Mouse (Mus musculus) urinary bladder, adult 18-20 months (tissue): ENCODE measurements around the gene Ckap4.
"Not testable (repeated sequence)": the region's sequence is repeated elsewhere in the genome, so short reads cannot be mapped to it uniquely, and the experiment has no call there.

Source experiments
- DNase-seq, 2 experiments: peaks; one replicate each; pipeline ENCODE4 v3.0.0; 2022; ENCODE audit warnings: low spot score in 2 of 2, mixed read lengths in 2 of 2

The Ckap4 gene

DNA sequence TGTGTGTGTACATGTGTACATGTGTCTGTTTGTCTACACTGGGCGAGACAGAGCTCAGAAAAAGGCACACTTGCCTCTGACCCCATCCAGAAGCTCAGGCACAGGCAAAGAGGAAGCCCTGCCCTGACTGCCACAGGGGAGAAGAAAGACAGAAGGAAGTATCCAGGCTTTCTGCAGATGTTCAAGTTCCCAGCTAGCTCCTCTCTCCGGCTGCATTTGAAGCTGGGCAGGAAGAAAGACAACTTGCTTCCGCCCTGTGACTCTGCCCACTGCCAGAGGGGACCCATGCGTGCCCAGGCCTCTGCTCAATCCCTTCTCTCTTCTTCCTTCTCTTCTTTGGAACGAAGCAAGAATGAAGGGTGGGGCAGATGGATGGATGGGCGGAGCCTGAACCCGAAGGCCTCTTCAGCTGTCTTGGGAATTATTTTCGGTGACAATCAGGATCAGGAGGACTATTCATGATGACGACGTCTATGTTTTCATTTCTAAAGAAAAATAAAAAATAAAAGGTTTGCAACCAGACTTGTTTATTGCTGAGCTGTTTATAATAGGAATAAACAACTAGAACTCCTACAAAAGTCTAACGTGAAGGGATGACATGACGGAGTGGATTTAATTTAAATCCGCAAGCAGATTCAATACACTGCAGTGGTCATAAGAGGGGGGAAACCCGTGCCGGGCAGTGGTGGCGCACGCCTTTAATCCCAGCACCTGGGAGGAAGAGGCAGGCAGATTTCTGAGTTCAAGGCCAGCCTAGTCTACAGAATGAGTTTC lies 15.5 kb upstream of the Ckap4 start:
- no peak for DNase-seq

- no peak for DNase-seq
Measured at GRCm38 (mm10) chr10:84544841-84545610, 11.2 kb upstream of the Ckap4 start.

GRCm38 (mm10) chr10:84542802-84543658 lies 9.2 kb upstream of the Ckap4 start:
- no peak for DNase-seq

DNA sequence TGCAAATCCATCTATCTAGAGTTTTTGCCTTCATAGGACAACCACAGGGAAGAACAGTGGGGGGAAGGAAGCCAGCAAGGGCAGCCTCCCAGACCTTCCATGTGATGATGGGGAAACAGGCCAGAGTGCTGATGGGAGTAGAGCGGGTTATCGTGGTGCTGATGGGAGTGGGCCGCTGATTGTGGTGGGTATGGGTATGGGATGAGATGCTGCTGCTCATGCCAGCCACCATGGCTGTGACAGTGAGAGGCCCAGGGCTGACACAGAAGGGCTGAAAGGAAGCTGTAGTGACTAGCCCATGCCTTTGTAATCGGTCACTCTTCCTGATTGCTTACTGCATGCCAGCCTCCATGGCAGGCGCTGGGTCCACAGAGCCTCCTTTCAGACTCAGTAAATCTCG lies 5.8 kb upstream of the Ckap4 start:
- DNase-seq, result no peak

GRCm38 (mm10) chr10:84535859-84536258 lies 2.0 kb upstream of the Ckap4 start:
- no peak for DNase-seq

DNA sequence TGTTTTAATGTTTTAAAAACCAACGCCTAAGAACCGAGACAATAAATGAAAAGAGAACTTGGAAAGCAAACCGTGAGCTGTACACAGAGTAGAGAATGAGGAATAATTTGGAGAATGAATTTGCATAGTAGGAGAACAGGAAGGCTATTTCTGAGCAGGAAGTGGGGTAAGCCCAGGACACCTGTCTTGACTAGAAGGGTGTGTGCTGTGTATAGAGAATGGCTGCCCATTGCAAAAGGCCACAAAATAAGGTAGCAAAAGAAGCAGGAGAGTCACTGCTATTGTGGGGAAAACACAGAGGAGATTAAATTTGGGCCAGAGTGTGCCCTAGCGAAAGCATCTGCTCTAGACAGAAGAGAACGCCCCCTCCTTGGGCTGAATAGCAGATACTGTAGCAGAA lies 1.6 kb upstream of the Ckap4 start:
- DNase-seq, result no peak

- peak in 1 of 2 experiments; percentile 58 for DNase-seq
Measured at GRCm38 (mm10) chr10:84532911-84533882, 665 bp downstream of the Ckap4 start.

DNA sequence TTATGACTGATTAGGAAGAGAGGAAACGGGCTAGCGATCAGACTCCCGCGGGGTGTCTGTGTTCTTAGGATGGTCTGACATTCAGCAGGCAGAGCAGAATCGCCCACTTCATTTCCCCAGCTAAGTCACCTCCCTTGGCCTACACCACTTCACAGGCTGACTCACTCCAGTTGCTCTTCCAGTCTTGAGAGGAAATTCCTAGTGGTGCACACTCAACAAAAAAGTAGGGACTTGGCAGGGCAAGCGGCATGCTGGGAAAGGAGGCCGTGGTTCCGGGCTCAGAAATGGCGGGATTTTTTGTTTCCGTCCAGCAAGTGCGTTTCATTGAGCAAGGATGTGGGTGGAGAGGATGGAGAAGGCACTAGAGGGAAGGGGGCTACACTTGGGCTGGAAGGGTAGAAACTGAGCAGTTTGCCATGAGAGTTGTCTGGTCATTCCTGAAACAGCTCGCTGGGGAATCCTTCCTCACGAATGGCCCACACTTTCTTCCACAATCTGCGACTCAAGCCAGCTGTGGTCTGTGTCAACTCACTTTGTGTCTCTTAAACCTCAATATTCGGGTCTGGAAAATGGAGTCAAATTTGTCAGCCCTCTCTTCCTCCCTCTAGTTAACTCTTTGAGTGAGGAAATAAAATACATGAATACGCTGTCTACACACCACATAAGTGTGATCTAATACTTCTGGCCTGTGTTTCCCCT lies 1.5 kb downstream of the Ckap4 start:
- peak in 1 of 2 experiments; percentile 48 for DNase-seq

DNA sequence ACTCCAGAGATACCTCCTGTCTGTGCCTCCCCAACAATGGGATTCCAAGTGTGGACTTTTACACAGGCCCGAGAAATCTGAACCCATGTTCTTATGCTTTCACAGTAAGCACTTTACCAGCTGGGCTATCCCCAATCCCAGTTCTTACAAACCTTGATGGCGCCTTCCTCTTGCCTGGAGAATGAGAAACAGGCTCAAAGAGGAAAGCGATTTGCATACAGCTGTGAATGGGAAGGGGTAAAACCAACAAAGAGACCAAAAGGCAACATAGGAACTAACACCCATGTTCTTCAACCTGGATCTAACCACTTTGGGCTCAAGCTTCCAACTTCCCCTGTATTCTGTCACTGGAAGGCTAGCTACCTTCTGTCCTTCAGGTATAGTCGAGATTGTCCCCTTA lies 2.3 kb downstream of the Ckap4 start:
- DNase-seq, result no peak

DNA sequence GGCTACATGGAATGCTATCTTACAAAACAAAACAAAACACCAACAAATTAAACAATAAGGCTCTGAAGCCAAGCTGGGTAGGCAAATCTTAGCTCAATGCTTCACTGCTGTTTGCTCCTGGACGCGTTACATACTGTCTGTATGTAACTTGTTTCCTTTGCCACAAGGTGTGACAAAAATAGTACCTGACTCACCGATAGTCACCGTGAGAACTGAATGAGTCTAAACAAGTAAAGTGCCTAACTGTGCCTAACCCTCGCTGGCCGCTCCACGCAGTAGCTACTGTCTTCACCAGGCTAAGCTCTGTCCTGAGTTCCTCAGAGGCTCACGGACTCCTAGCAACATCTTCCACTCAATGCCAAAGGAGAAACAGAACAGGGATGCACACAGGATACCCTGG lies 3.5 kb downstream of the Ckap4 start:
- DNase-seq, result no peak

GRCm38 (mm10) chr10:84527631-84528030 lies 6.2 kb downstream of the Ckap4 start:
- no peak for DNase-seq

DNA sequence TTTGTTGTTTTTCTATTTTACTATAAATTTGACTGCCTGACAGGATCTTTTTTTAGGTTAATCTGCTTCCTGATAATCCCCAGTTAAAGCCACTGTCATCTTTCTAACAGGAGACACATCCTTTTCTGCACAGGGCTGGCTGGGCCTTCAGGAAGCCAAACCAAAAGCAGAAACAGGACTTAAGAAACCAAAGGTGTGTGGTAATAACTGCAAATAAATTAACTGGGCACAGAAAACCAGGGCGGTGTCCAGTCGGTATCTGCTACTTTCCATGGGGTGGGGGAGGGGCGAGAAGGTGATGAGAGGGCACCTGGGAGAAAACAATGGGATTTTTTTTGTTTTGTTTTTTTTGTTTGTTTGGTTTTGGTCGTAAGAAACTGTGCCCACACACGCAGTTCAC lies 6.8 kb downstream of the Ckap4 start:
- DNase-seq, result no peak

GRCm38 (mm10) chr10:84526488-84526887 lies 7.4 kb downstream of the Ckap4 start:
- no peak for DNase-seq

- DNase-seq, result no peak
Measured at GRCm38 (mm10) chr10:84523682-84524081, 10.2 kb downstream of the Ckap4 start.

DNA sequence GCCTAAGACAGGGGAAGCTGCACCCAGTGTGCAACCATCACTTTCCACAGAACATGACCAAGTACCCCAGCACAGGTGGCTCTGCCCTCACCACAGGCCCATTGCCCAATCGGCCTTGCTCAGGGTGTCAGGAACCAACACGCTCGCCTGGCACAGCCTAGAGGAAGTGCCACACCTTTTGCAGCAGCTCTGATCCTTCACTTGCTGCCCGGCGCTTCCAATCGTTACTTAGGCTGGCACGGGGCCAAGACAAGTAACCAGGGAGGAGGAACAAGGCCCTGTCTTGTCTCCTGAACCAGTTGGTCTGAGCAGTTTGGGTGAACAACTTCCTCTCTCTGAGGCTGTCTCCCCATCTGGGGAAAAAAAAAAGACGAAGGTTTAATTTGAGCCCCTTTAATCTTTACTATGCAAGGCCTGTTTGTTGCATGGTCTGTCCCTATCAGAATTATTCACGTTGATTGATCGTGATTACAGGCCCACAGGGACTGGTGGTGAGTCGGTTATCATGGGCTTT lies 17.4 kb downstream of the Ckap4 start:
- DNase-seq, result peak; percentile 50 to 72

- not testable (repeated sequence) for DNase-seq
Measured at GRCm38 (mm10) chr10:84515980-84516379, 17.9 kb downstream of the Ckap4 start.

DNA sequence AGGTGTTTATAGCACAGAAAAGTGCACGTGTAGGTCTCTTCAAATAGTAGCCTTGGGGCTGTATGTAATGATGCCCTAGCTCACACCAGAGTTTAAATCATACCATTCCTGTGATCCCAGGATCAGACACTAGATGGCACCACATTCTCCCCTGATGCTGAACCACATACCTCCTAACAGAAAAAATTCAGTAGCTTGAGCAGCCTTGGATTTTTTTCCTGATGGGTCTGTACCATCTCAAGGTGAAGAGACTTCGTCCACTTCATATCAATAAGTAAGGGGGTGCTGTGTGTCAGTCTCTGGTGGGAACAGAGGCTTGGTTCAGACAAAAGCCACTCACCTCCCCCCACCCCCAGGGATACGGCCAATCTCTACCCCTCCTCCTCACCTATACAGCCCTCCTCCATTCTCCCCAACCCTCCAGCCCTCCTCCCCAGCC lies 18.3 kb downstream of the Ckap4 start:
- peak; percentile 57 to 62 for DNase-seq

DNA sequence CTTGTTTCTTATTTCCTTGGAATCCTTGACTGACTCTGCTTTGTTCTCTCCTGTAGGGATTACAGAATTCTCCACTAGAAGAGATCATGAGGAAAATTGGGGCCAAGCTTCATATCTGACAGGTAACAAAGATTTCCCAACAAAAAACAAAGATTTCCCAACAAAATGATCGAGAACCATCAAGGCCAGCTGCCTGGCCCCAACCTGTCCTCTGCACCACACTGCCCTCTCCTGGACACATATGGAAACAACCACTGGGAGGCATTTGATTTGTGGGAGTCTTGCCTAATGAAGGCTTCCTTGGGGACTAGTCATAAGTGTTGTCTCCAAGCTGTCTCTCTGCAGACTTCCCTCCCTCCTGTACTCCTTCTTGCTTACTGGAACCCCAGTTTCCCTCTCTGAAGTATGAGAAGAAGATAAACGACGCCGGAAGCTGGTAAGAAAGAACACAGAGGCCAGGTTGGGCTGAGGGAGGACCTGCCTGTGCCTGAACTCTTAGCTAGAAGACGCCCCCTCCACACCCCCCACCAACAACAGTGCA lies 19.8 kb downstream of the Ckap4 start:
- DNase-seq, result peak; percentile 44 to 47

DNA sequence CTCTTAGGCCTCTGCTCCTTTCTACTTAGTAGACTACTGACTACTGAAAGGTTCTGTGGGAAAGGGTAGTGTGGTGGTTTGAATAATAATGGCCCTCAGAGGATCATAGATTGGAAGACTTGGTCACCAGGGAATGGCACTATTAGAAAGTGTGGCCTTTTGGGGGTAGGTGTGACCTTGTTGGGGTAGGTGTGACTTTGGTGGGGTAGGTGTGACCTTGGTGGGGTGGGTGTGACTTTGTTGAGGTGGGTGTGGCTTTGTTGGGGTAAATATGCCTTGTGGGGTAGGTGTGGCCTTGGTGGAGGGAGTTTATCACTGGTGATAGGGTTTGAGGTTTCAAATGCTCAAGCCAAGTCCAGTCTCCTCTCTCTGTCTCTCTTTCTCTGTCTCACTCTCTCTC lies 21.1 kb downstream of the Ckap4 start:
- DNase-seq, result no peak

- DNase-seq, result no peak
Measured at GRCm38 (mm10) chr10:84508603-84509002, 25.3 kb downstream of the Ckap4 start.
